Mouse (Mus musculus) erythroblast, embryonic 14.5 days (primary cell): ENCODE data around the gene Trnt1. TPM values are rescaled to one million over a fixed set of nuclear protein-coding genes. Genes with fewer than 3 reads are reported as not detected.

Source experiments
- H3K27me3 ChIP-seq: 2 replicates; pipeline ENCODE4 v1.6.1; 2012; ENCODE audit warnings: inconsistent platforms; ENCODE audit not compliant: control insufficient read depth
- H3K36me3 ChIP-seq: 2 replicates; pipeline ENCODE4 v1.6.1; 2012; ENCODE audit warnings: mild to moderate bottlenecking, inconsistent platforms; ENCODE audit not compliant: control insufficient read depth
- H3K4me1 ChIP-seq: 2 replicates; pipeline ENCODE4 v1.6.1; 2012; ENCODE audit warnings: inconsistent platforms; ENCODE audit not compliant: control insufficient read depth
- H3K4me3 ChIP-seq: replicated peaks from 2 replicates; pipeline ENCODE3; 2012; ENCODE audit warnings: moderate library complexity, mild to moderate bottlenecking, inconsistent platforms
- H3K9me3 ChIP-seq: 2 replicates; pipeline ENCODE4 v1.6.1; 2012; ENCODE audit warnings: low read length, inconsistent platforms, mixed read lengths; ENCODE audit not compliant: control insufficient read depth
- GATA1 ChIP-seq: IDR thresholded peaks from 2 replicates; pipeline ENCODE4 v1.6.1; 2012; ENCODE audit warnings: low read length, inconsistent platforms, mixed read lengths
- TAL1 ChIP-seq: IDR thresholded peaks from 3 replicates; pipeline ENCODE4 v1.6.1; 2012; ENCODE audit warnings: low read length, inconsistent platforms, mixed read lengths
- polyA plus RNA-seq: library from polyadenylated mRNA; stranded (reverse); fragments of >175 nt; gene quantifications from 2 replicates; pipeline ENCODE4 v1.2.3, GENCODE M21; 2012

The Trnt1 gene
- polyA plus RNA-seq, 1 experiment = 0.27 TPM

GRCm38 (mm10) chr6:106745673-106746394 lies 23.1 kb upstream of the Trnt1 start:
- no peak for TF ChIP-seq TAL1
- TF ChIP-seq GATA1 = no peak
- Histone ChIP-seq H3K36me3 (no peaks in the 10 kb centered on the region), H3K9me3 (no peaks in the 10 kb centered on the region), H3K4me3 (no peak overlapping the region), H3K27me3 (no peaks in the 10 kb centered on the region), H3K4me1 (no peaks in the 10 kb centered on the region)

DNA sequence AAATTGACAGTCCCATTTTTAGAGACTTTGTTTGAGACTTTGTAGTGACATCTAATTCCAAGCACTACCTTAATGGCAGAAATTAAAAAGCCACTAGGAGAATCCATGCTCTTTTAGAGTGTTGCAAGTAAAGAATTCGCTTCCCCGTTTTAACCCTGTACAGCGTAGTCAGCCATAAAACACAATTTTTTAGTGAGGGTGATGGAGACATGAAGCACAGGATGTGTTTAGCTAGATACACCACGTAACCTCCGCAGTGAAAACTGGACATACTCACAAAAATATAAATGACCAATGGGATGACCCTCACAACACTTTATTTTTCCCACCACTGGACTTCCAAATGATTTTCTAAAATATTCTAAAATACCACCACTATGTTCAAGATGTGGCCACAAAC lies 21.7 kb upstream of the Trnt1 start:
- H3K9me3 ChIP-seq = no peaks in the 10 kb centered on the region
- no peaks in the 10 kb centered on the region for H3K36me3 ChIP-seq
- no peak for TF ChIP-seq GATA1
- TF ChIP-seq TAL1 = no peak
- H3K27me3 ChIP-seq = no peaks in the 10 kb centered on the region
- H3K4me3 ChIP-seq = no peak overlapping the region
- H3K4me1 ChIP-seq = no peaks in the 10 kb centered on the region

- Histone ChIP-seq H3K27me3 (no peaks in the 10 kb centered on the region), H3K4me1 (no peaks in the 10 kb centered on the region), H3K9me3 (no peaks in the 10 kb centered on the region), H3K36me3 (no peaks in the 10 kb centered on the region), H3K4me3 (no peak overlapping the region)
- no peak for TF ChIP-seq GATA1
- TF ChIP-seq TAL1 = no peak
Observed at GRCm38 (mm10) chr6:106747804-106748203, 21.1 kb upstream of the Trnt1 start.

DNA sequence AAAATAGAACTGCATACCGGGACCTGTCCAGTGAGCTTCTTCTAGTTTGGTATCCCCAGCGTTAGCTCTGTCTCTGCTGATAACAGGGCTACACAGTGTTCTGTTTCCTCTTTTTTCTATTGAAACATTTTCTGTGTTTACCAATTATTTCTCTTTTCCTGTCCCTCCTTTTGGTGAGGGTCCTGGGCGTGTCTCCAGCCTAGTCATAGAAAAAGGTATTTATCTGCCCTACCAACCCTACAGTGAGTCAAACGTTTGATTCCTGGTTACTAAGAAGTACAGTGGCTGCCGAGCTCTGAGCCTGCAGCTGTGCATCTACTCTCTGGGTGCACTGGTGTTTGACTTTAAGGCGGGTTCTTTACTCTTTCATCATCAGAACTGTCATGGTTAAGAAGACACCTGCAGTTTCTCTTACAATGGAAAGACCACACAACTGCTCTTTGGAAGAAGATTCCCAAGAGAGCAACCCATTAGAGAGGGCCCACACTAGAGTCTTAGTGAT lies 20.0 kb upstream of the Trnt1 start, which contains the start of gene Il5ra:
Il5ra (minus strand) TSS at position 151 of the 502 bp plus-strand sequence.
- H3K27me3 ChIP-seq = no peaks in the 10 kb centered on the region
- TF ChIP-seq GATA1 = no peak
- TF ChIP-seq TAL1 = no peak
- no peaks in the 10 kb centered on the region for H3K9me3 ChIP-seq
- no peaks in the 10 kb centered on the region for H3K36me3 ChIP-seq
- no peaks in the 10 kb centered on the region for H3K4me1 ChIP-seq
- H3K4me3 ChIP-seq = no peak within 1 kb of the TSS

GRCm38 (mm10) chr6:106750291-106750690 lies 18.6 kb upstream of the Trnt1 start:
- Histone ChIP-seq H3K27me3 (no peaks in the 10 kb centered on the region), H3K36me3 (no peaks in the 10 kb centered on the region), H3K4me3 (no peak overlapping the region), H3K4me1 (no peaks in the 10 kb centered on the region), H3K9me3 (no peaks in the 10 kb centered on the region)
- TF ChIP-seq GATA1 (no peak), TAL1 (no peak)

GRCm38 (mm10) chr6:106758299-106758698 lies 10.6 kb upstream of the Trnt1 start:
- Histone ChIP-seq H3K9me3 (no peaks in the 10 kb centered on the region), H3K4me1 (no peaks in the 10 kb centered on the region), H3K36me3 (no peaks in the 10 kb centered on the region), H3K27me3 (no peaks in the 10 kb centered on the region), H3K4me3 (no peak overlapping the region)
- TF ChIP-seq GATA1 (no peak), TAL1 (no peak)

- Histone ChIP-seq H3K9me3 (no peaks in the 10 kb centered on the region), H3K4me1 (no peaks in the 10 kb centered on the region), H3K4me3 (no peak overlapping the region), H3K36me3 (no peaks in the 10 kb centered on the region), H3K27me3 (no peaks in the 10 kb centered on the region)
- TF ChIP-seq GATA1 (no peak), TAL1 (no peak)
Observed at GRCm38 (mm10) chr6:106760473-106761218, 8.3 kb upstream of the Trnt1 start.

GRCm38 (mm10) chr6:106761486-106761885 lies 7.4 kb upstream of the Trnt1 start:
- Histone ChIP-seq H3K4me1 (no peaks in the 10 kb centered on the region), H3K4me3 (no peak overlapping the region), H3K9me3 (no peaks in the 10 kb centered on the region), H3K36me3 (no peaks in the 10 kb centered on the region), H3K27me3 (no peaks in the 10 kb centered on the region)
- TF ChIP-seq TAL1 = no peak
- no peak for TF ChIP-seq GATA1

GRCm38 (mm10) chr6:106765892-106766291 lies 3.0 kb upstream of the Trnt1 start:
- peaks cover 17% of the 10 kb centered on the region for H3K4me1 ChIP-seq
- no peaks in the 10 kb centered on the region for H3K36me3 ChIP-seq
- H3K9me3 ChIP-seq = no peaks in the 10 kb centered on the region
- TF ChIP-seq GATA1 (no peak), TAL1 (no peak)
- H3K27me3 ChIP-seq = no peaks in the 10 kb centered on the region
- no peak overlapping the region for H3K4me3 ChIP-seq
